Mouse (Mus musculus) liver, postnatal 0 days (tissue): Measurements from ENCODE around the gene Cryzl1.

Experiments
- CTCF ChIP-seq: sonication (generic); IDR thresholded peaks from 2 replicates; pipeline ENCODE4 v1.5.1; 2016; ENCODE audit warnings: antibody characterized with exemption, low read depth
- EP300 ChIP-seq: IDR thresholded peaks from 2 replicates; pipeline ENCODE4 v1.6.1; 2016; ENCODE audit warnings: antibody characterized with exemption, low read depth, mild to moderate bottlenecking

GRCm38 (mm10) chr16:91727433-91727832, 1.3 kb downstream of the Cryzl1 start:
- TF ChIP-seq CTCF, result no peak
- TF ChIP-seq EP300, result peak; percentile 60; the same call in 1 of the 2 replicates
